Mouse (Mus musculus): Measurements from ENCODE around the gene Epn2.
A peak's percentile ranks its signal among the peaks of the same experiment; 100 is the strongest.

Gene Epn2

DNA sequence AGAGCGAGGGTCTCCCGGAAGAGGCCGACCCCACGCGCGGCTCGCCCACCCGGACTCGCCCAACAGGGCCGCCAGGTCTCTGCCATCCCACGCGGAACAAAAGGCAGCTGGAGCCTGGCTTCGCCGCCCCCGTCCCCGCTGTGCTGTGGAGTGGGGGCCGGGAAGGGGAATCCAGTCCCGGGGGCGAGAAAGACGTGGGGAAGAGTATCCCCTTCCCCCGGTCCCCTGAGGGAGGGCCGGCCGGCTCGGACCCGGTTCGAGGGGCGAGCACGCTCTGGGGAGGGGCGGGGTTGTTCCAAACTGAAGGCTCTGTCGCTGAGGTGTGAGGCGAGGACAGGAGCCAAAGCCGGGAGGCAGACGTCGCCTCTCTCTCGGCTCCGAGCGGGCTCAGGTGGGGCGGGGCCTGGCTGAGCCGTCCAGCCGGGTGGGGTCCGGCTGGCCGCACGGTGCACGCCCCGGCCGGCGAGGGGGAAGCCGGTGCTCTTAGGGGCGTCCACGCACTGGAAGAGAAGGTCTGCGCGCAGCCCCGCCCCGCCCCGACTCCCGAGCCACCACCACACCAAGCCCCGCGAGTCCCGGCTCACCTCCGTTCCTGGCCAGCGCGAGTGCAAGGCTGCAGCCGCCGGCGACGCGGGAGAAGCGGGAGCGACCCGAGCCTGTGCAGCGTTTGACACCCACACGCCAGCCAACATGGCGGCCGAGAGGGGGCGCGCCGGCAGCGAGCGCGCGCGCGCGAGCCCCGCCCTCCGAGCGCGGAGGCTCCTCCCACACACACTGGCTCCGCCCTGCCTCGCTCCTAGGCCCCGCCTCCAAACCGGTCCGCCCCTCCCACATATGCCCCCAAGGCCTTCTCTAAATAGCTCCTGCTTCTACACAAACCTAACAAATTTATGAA is at the start of gene Epn2:
Gene Epn2, minus strand, starts transcription at position 705 of the 895 bp plus-strand sequence.
- peak; percentile 78 for DNase-seq (ENCODE audit: low spot score)

DNA sequence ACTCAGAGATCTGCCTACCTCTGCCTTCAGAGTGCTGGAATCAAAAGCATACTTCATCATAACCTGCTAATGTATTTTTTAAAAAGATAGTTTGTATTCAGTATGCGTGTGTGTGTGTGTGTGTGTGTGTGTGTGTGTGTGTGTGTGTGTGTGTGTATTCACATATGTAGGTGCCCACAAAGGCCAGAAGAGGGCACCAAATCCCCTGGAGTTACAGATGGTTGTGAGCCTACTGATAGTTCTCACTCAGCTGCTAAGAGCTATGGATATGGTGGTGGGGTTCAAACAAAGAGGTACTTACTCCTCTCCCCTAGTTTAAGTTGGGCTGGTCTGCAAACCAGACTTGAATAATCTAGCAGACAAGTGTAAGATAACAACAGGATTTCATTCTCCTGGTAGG is 47.0 kb upstream of the Epn2 start:
- no peak for DNase-seq (ENCODE audit: low spot score)

DNA sequence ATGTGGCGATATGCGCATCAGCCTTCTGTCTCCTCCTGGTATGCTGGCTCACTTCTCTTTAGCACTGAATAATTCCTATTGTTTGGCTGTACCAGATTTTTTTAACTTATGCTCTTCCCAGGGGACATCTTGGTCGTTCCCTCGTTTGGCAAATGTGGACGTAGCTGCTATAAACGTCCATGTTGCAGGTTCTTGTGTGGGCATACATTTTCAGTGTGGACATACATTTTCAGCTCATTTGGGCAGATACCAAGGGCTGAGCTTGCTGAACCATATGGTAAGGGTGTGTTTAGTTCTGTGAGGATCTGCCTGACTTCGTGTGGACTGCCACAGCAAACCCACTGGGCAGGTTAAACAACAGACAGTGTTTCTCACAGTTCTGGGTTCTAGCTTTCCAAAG is 45.6 kb upstream of the Epn2 start:
- no peak for DNase-seq (ENCODE audit: low spot score)

DNA sequence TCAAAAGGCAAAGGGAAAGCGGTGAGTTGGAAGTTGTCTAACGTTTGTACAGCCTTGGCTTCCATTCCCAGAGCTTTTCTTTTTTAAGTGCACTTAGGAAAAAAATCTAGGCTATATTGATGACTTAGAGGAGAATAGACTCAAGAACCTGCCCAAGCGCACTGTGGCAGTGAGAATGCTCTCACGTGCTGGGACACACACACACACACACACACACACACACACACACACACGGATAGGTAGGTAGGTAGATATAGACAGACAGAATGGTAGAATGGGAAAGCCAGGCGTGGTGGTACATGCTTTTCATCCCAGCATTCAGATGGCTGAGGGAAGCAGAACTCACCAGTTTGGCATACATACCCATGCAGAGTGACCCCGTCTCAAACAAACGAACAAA is 41.3 kb upstream of the Epn2 start:
- DNase-seq (ENCODE audit: low spot score): no peak

DNA sequence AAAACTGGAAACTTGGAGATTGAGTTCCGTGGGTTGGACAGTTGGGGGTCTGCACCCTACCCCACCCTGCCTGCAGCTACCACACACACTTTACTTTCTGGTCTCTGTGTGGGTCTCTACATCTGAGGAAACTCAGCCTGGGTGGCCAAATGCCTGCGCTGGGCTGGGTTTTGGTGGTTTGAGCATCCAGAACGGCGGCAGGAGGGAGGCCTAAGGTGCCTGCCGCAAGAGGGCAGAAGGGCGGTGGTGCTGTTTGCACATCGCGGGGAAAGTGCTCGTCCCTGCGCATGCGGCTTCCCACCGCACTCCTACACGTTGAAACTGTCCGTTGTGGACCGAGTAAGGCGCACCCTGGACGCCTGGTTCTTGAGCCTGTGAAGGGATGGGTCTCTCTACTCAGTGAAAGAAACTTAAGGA is 40.8 kb upstream of the Epn2 start:
- DNase-seq (ENCODE audit: low spot score): peak; percentile 94

DNA sequence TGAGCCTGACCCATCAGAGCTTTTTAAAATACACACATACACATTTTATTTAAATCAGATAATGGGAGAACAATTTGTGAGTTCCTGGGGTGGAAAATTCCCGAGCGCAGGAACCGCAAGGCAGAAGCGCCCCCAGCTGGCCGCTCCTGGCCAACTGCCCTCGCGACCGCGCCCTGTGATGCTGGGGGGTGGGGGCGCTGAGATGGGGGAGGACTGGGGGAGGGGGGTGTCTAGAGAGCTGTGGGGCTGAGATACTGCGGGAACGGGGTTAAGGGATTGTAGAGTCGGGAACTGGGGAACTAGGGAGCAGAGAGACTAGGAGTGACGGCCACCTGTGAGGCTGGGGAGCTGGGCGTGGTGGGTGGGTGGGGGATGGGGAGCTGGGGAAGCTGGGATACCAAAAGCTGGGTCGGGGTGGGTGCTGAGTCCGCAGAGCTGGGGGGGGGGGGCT is 40.3 kb upstream of the Epn2 start:
- DNase-seq (ENCODE audit: low spot score): peak; percentile 75

DNA sequence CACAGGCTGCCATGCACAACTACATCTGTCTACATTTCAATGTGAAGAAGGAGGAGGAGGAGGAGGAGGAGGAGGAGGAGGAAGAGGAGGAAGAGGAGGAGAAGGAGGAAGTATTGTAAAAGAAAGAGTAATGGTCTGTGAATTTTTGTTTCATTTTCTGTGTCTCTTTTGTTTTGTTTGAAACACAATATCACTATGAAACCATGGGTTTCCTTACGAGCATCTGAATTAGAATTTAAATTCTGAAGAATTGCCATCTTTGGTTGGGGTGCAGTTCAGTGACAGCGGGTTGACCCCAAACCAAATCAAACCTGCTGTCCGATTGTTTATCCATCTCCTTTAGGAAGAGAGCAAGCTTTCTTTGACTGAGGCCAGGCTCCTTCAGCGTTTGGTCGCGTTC is 39.9 kb upstream of the Epn2 start:
- DNase-seq (ENCODE audit: low spot score): no peak

DNA sequence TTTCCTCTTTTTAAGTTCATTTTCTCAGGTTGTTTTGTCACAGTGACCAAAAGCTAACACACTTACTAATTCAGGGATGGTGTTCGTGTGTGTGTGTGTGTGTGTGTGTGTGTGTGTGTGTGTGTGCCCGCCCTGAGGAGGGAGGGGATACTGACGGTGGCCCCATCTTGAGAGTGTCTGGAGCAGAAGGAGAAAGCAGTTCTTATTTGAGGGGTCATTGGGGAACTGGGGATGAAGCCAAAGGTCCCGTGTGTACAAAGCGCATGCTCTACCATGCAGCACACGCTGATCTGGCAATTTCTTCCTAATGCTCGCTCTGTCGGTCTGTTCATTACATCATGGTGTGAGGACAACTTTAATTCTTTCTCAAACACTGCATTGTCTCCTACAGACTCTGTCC is 39.1 kb upstream of the Epn2 start:
- no peak for DNase-seq (ENCODE audit: low spot score)

DNA sequence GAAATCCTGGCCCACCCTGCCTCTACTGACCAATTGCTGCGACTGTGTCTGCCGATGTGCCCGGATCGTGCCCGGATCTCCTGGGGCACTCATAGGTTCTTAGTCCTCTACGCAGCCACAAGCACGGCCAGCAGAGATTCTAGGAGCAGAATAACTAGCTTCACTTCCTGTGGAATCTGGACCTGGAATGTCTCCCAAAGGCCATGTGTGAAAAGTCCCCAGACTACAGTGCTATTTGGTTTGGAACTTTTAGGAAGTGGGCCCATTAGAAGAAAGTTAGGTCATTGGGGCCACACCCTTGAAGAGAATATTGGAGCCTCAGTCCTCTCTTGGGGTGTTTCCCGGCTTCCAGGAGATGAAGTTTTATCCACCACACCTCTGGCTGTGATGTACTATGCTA is 38.6 kb upstream of the Epn2 start:
- no peak for DNase-seq (ENCODE audit: low spot score)

DNA sequence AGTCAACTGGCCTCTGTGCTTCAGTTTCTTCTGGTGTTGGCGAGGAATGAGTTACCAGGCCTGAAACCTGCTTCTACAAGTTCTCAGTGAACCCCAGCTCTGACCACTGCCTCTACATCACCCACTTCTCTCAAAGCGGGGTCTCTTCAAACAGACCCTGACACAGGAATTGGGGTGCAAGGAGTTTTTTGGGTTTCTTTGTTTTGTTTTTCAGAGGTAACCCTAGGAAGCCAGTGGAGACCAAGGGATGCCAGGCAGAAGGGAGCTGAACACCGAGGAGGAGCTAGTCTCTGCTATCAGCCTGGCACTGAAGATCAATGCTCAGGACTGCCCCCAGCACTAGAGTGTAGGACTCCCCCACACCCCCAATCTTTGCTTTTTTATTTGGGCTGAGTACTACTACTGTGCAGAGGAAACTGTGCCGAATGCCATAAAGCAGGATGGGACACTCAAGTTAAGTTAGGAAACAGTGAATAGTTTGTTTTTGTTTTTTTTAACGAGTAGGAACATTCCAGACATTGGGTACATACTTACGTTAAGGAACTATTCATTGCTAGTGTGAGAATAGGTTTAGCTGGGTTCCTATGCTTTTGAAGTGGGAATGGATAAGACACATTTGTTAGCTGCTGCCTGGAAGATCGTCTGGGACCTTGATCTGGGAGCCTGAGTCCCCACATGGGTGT is 37.9 kb upstream of the Epn2 start:
- no peak for DNase-seq (ENCODE audit: low spot score)

DNA sequence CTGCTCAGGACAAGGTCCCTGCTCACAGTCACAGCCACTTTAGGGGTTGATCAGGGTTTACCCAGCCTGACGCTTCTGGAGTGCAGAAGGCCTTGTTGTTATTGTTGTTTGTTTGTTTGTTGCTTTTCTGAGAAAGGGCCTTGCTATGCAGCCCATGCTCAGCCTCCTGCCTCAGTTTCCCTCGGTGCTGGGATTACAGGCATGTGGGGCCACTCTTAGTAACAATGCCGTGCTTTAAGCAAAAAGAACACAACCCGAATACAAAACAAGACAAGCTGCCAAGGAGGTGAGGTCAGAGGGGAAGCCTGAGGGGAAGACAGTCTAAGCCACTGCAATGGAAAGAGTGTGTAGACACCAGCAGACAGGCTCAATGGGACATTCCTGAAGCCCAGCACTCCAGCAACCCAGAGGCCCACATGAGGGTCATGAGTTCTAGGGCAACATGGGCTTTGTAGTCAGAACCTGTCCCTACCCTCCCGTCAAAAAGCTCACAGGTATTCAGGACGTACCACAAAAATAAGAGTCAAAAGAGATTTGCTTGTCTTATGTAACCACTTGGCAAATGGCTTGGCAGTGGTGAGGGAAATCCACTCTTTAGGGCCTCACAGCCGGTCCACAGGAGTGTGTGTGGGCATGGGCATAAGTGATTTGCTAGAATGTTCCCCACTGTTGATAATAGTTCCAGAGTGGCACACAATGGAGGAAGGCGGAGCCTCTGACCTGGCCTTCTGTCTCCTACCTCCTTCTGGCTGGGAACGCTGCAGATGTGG is 37.2 kb upstream of the Epn2 start:
- DNase-seq (ENCODE audit: low spot score): no peak

DNA sequence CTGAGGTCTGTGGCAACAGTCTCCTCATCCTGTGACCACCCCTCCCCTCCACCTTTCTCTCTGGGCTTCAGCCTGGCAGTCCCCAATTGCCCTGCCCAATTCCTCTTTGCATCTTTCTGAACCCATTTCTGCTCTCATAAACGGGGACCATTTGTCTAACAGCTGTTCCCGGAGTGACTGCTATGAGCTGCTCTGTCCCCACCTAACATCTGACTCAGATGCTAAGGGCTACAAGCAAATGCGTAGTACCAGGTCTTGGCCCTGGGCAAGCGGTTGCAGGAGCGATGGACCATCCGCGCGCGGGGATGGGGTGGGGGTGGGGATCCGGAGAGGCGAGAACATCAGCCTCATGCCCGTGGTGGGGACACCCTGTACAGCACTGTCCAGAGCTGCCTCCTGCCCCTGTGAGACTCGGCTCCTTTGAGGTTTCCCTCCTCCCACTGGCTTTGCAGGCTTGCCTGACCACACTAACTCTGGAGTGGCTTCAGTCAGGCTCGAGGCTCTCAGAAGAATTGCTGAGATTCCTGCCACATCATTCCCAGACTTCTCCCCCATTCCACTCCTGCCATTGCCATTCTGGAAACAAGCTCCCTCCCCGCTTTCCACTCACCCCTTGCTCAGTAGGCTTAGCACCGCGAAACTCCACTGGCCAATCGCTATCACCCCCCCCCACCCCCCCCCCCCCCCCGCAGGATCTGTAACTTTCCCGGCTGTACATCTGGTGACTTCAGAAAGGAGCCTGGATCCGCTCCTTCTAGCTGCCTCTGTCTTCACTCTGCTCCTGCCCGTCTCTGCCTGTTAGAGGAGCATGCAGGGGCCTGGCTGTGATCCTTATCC is 36.4 kb upstream of the Epn2 start:
- DNase-seq (ENCODE audit: low spot score): peak; percentile 29

DNA sequence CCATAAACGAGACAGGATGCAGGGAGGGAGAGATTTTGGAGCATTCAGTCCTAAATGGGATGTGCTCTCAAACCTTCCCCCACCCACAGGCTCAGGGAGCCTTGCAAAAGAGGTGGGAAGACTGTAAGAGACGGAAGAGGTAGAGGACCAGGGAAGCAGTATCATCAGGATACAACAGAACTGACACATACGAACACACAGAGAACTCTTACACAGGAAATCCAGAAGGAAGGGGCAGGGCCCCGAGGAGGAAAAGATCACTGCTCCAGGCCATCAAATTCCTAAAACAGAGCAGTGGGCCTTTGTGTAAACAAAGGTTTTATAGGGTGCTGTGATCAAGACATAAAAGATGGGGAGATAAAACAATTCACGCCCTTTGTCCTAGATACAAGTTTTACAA is 34.9 kb upstream of the Epn2 start:
- no peak for DNase-seq (ENCODE audit: low spot score)

DNA sequence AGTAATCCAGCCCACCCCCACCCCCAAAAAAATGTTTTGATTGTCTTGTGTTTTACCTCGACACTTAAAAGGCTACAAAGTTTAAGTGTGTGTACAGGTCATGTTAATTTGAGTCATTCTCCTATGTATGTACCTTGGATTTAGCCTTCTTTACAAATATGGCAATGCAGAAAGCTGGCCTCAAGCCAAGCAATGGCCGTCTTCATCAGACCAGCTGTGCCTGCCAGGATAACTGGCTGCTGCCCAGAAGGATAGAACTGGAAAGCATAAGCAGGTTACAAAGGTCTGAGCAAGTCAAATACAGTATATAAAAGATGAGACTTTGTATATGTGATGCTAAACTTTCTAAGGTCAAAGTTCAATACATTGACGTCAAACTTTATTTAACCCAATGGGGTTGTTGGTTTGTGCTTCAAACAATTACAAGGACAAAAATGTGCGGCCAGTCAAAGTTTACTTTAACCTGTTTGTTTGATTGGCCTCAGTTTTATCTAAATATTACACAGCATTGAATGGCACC is 32.7 kb upstream of the Epn2 start:
- DNase-seq (ENCODE audit: low spot score): no peak

DNA sequence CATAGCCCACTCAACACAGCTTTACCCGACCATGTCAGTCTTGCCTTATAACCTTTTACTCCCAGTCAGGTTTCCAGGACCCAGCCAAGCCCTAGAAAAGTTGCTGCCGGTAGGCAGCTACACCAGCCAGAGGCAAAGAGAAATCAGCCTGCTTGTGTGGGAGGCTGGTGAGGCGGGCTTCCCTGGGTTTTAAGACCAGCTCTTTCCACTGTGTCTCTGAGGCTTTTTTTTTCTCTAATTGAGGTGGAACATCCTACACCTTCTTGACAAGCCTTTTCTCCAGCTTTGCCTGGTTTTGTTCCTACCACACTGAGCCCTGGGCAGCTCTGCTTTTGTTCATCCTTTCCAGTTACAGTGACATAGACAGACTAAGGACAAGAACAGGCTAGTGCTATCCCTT is 31.7 kb upstream of the Epn2 start:
- DNase-seq (ENCODE audit: low spot score): no peak

DNA sequence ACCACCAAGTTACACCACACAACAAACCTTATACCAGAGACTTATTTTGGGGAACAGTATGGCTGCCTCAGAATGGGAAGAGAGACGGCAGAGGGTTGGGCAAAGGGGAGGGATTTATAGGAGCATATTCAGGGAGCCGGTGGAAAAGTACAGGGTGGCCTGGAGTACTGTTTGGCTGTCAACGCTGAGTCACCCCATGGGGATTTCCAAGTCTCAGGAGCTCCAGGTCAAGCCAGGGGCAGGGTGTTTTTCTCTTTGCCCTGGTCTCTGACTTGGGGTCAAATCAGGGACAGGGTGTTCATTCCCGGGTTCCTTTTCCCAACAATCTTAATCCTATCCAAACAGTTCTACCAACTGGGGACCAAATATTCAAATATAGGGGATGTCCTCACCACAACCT is 28.6 kb upstream of the Epn2 start:
- no peak for DNase-seq (ENCODE audit: low spot score)

DNA sequence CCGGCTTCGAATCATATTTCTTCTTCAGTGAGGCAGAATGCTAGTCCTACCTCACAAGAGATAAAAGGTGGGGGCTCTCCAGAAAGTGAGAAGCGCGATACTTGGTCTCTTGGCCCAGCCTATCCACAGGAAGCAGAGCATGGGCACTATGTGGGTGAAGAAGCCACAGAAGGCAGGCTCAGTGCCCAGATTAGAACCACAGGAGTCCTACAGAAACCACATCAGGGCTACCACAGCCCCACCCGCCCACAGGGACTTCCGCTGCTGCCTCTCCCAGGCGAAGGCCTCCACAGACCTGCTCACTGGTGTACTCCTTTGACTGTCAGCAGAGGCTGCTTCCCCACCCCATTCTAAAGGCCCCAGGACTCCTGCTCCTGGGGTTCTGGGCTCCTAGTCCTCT is 23.2 kb upstream of the Epn2 start:
- DNase-seq (ENCODE audit: low spot score): no peak

DNA sequence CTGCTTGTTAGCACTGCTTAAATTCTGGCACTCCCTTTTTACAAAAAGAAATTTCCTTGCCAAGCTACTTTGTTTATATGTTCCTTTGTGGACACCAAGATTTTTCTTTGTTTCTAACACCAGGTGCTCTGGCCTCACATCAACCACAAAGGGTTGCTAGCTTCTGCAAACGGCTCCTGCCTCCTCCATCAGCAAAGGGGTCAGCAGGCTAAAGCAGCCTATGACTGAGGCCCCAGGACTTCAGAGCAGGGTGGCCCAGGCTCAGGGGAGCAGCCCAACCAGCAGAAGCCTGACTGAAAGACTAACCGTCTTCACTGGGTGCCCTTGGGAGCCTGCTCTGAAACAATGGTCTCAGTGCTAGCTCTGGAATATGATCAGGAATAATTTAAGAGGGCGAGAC is 22.0 kb upstream of the Epn2 start:
- DNase-seq (ENCODE audit: low spot score): no peak

DNA sequence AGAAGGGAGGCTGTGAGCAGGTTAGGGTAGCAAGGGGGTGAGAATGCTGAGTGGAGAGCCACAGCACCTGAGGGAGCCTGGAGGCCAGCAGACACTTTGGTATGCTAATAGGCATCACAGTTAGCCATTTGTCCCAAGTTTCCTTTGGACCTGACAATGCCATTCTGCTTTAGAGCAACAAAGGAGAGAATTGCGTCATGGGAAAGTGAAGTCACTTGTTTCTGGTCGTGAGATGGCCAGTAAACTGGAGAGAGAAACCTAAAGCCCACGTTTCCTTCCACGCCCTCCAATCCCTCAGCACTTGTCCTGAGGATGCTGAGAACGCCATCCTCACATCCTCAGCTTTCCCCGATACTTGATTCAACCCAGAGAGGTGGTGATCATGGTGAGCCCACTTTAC is 18.9 kb upstream of the Epn2 start:
- DNase-seq (ENCODE audit: low spot score): no peak

DNA sequence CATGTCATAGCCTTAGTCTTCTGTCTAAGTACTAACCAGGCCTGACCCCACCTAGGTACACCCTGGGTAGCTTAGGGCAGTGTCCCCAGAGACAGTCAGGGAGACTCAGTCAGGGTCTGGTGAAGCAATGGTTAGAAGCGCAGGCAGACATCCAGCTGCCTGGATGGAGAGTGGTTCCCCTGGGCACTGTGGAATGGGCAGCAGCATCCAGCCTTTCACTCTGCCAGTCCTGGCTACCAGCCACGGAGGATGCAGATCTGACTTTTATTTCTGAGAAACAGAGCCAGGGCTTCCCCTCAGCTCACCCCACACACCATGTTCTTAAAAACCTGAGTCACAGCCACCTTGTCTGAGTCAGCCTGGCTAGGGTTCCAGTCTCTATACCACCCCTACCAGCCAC is 18.0 kb upstream of the Epn2 start:
- DNase-seq (ENCODE audit: low spot score): no peak

DNA sequence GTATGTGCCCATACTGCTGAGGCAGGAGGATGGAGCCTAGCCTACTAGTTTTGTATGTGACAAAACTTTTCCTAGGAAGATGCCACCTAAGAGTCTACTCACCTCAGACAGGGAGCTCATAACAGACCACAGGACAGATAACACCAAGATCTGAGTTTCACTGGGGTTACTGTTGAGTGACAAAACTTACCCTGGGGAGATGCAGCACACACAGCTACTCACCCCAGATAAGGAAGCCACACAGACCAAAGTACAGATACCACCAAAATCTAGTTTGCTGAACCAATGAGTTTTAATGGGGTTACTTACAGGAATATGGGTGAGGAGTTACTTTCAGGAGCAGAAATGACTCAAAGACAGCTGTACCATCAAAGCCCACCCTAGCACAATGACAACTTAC is 13.6 kb upstream of the Epn2 start:
- no peak for DNase-seq (ENCODE audit: low spot score)

DNA sequence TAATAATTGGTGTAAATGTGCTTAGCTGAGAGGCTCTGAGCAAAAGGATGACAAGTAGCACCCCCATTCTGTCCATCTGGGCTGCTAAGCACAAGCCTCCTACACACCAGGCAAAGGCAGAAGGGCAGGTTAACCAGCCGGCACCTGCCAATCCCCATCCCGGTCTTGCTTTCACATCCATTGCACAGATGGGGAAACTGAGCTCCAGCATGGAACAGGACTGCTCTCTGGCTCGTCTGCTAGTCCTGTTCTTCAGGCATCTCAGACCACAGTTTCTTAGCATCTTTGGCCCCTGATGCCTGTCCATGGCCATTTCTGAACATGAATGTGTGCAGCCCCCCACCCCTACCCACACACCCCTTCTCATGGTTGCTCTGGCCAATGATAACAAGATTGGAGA is 12.6 kb upstream of the Epn2 start:
- DNase-seq (ENCODE audit: low spot score): no peak

Data from urinary bladder, postnatal 14 days (tissue).